14 mouse cellular contexts compared by ENCODE assay signal in genomic region chr5:121251813-121252212, GRCm38 (mm10). TPM values are rescaled to one million over a fixed set of nuclear protein-coding genes. Genes with fewer than 3 reads are reported as not detected.
DNase-seq lines count a peak whose midpoint lies in the region; ATAC-seq lines count a peak whose summit lies in the region.
"Had no signal": no experiment of that assay in that cellular context is flagged by ENCODE, and none has a peak within 500 bp of the region (broad histone marks: within the 10 kb centered on the region; RNA-seq: fewer than 3 reads in every experiment).

No protein-coding gene starts in this region.

- no peak overlapping the region for H3K9ac ChIP-seq in midbrain, embryonic 15.5 days
- H3K9ac ChIP-seq: forebrain, postnatal 0 days; hindbrain, embryonic 15.5 days had no signal

- H3K4me3 ChIP-seq in midbrain, embryonic 15.5 days: no peak overlapping the region
- H3K4me3 ChIP-seq: hindbrain, embryonic 15.5 days; midbrain, embryonic 10.5 days had no signal

- no peak overlapping the region for H3K27ac ChIP-seq in midbrain, embryonic 15.5 days
- H3K27ac ChIP-seq: hindbrain, embryonic 15.5 days; midbrain, embryonic 10.5 days had no signal

- peaks cover 11% of the 10 kb centered on the region; the same call in 1 of the 2 replicates for H3K36me3 ChIP-seq in midbrain, embryonic 15.5 days (replicated peaks)

- peak; percentile 9 for DNase-seq in embryo, embryonic 11 days
- no peak for DNase-seq in embryo, embryonic 10 days (ENCODE audit: low spot score)
- DNase-seq in retina, embryonic 14.5 days (ENCODE audit: low spot score): peak; percentile 28
- DNase-seq in retina, postnatal 1 day: no peak
- peak; percentile 27 to 59 for DNase-seq in kidney, postnatal 25 days
- no peak for DNase-seq in thymus, postnatal 36 days
- no peak for DNase-seq in right cerebral cortex, adult 2 months (ENCODE audit: low spot score in 2 of 2)
- DNase-seq: cerebellum, adult 9-10 months; forebrain, postnatal 0 days; thymus, postnatal 14 days had no signal

- H3K9me3 ChIP-seq in midbrain, embryonic 15.5 days: no peaks in the 10 kb centered on the region
- H3K9me3 ChIP-seq: G1E; hindbrain, embryonic 15.5 days; midbrain, embryonic 10.5 days had no signal

- no peak for ATAC-seq in midbrain, embryonic 15.5 days (replicated peaks)
- ATAC-seq: forebrain, postnatal 0 days had no signal

- WGBS in midbrain, embryonic 15.5 days: 82% methylated on average over 8 of the region's 8 CpGs

- no peaks in the 10 kb centered on the region for H3K4me1 ChIP-seq in midbrain, embryonic 15.5 days
- H3K4me1 ChIP-seq: hindbrain, embryonic 15.5 days; midbrain, embryonic 10.5 days had no signal

- no peak overlapping the region for H3K4me2 ChIP-seq in midbrain, embryonic 15.5 days
- H3K4me2 ChIP-seq: hindbrain, embryonic 15.5 days had no signal

- no peaks in the 10 kb centered on the region for H3K27me3 ChIP-seq in midbrain, embryonic 15.5 days (replicated peaks)
- H3K27me3 ChIP-seq: hindbrain, embryonic 15.5 days had no signal

RNA-seq across cellular contexts. Expression of gene Hectd4, which starts 31.8 kb away (rescaled TPM):
- polyA plus RNA-seq in midbrain, embryonic 15.5 days (2015; fragmentation: Nextera tagmentation; extraction: Ambion mirVana): 26.5 and 27.5 TPM in 2 replicates

RNA-seq across cellular contexts. Expression of gene Rpl6, which starts 47.5 kb away (rescaled TPM):
- polyA plus RNA-seq in midbrain, embryonic 15.5 days (2015; fragmentation: Nextera tagmentation; extraction: Ambion mirVana): 336 and 343 TPM in 2 replicates

Comparison
In these comparisons a context has a peak if more than half of its experiments do, and no peak if none do; other contexts are left out.
1. DNase-seq: peak in embryo, embryonic 11 days (single experiment), retina, embryonic 14.5 days (single experiment) and kidney, postnatal 25 days (2 of 2); none in embryo, embryonic 10 days (single experiment), retina, postnatal 1 day (single experiment), thymus, postnatal 36 days (0 of 2) and right cerebral cortex, adult 2 months (0 of 2).